Mouse (Mus musculus): ENCODE data around the gene Rimklb. TPM values are rescaled to one million over a fixed set of nuclear protein-coding genes. Genes with fewer than 3 reads are reported as not detected.
"Not testable (repeated sequence)": the region's sequence is repeated elsewhere in the genome, so short reads cannot be mapped to it uniquely, and the experiment has no call there.

The Rimklb gene
- 6.6 and 7.3 TPM in 2 replicates for polyA plus RNA-seq (2015; fragmentation: Nextera tagmentation; extraction: Ambion mirVana)

- Histone ChIP-seq H3K9ac (ENCODE audit: low read length) (no peak within 1 kb of the TSS), H3K27ac (ENCODE audit: low read length) (no peak within 1 kb of the TSS), H3K4me2 (ENCODE audit: low read depth, low read length) (no peak within 1 kb of the TSS), H3K27me3 (ENCODE audit: control insufficient read depth, insufficient read depth, low read length) (no peaks in the 10 kb centered on the region), H3K4me3 (replicated peaks; ENCODE audit: low read length) (no peak within 1 kb of the TSS), H3K9me3 (replicated peaks; ENCODE audit: control insufficient read depth, low read length) (no peaks in the 10 kb centered on the region), H3K4me1 (ENCODE audit: control insufficient read depth, insufficient read depth, low read length) (peaks cover 17% of the 10 kb centered on the region), H3K36me3 (ENCODE audit: control insufficient read depth, insufficient read depth, low read length) (no peaks in the 10 kb centered on the region)
- ATAC-seq (ENCODE audit: insufficient read depth, low FRiP score), result no peak
- WGBS, result 74% methylated on average over 5 of the region's 5 CpGs
Measured at GRCm38 (mm10) chr6:122498661-122499060, at the start of gene Rimklb. Rimklb (minus strand) TSS chr6:122498761.

- 79% methylated on average over 10 of the region's 10 CpGs for WGBS
- H3K4me2 ChIP-seq (ENCODE audit: low read depth, low read length), result no peak overlapping the region
- no peaks in the 10 kb centered on the region for H3K27me3 ChIP-seq (ENCODE audit: control insufficient read depth, insufficient read depth, low read length)
- no peaks in the 10 kb centered on the region for H3K4me1 ChIP-seq (ENCODE audit: control insufficient read depth, insufficient read depth, low read length)
- ATAC-seq (ENCODE audit: insufficient read depth, low FRiP score), result no peak
- no peak overlapping the region for H3K27ac ChIP-seq (ENCODE audit: low read length)
- H3K9ac ChIP-seq (ENCODE audit: low read length), result no peak overlapping the region
- no peak overlapping the region for H3K4me3 ChIP-seq (replicated peaks; ENCODE audit: low read length)
- no peaks in the 10 kb centered on the region for H3K9me3 ChIP-seq (replicated peaks; ENCODE audit: control insufficient read depth, low read length)
- no peaks in the 10 kb centered on the region for H3K36me3 ChIP-seq (ENCODE audit: control insufficient read depth, insufficient read depth, low read length)
Measured at GRCm38 (mm10) chr6:122545948-122546347, 47.4 kb upstream of the Rimklb start.

- no peak for ATAC-seq (ENCODE audit: insufficient read depth, low FRiP score)
- no peak overlapping the region for H3K27ac ChIP-seq (ENCODE audit: low read length)
- 72% methylated on average over 9 of the region's 9 CpGs for WGBS
Measured at GRCm38 (mm10) chr6:122545289-122545882, 46.8 kb upstream of the Rimklb start.

GRCm38 (mm10) chr6:122544672-122545071 lies 46.1 kb upstream of the Rimklb start:
- Histone ChIP-seq H3K4me2 (ENCODE audit: low read depth, low read length) (no peak overlapping the region), H3K27me3 (ENCODE audit: control insufficient read depth, insufficient read depth, low read length) (no peaks in the 10 kb centered on the region), H3K36me3 (ENCODE audit: control insufficient read depth, insufficient read depth, low read length) (no peaks in the 10 kb centered on the region), H3K9ac (ENCODE audit: low read length) (no peak overlapping the region), H3K9me3 (replicated peaks; ENCODE audit: control insufficient read depth, low read length) (no peaks in the 10 kb centered on the region), H3K4me1 (ENCODE audit: control insufficient read depth, insufficient read depth, low read length) (no peaks in the 10 kb centered on the region), H3K27ac (ENCODE audit: low read length) (no peak overlapping the region), H3K4me3 (replicated peaks; ENCODE audit: low read length) (no peak overlapping the region)
- WGBS, result 90% methylated on average over 1 of the region's 1 CpGs
- no peak for ATAC-seq (ENCODE audit: insufficient read depth, low FRiP score)

More at GRCm38 (mm10) chr6:122545289-122545882, 46.8 kb upstream of the Rimklb start:
- Histone ChIP-seq H3K9me3 (replicated peaks; ENCODE audit: control insufficient read depth, low read length) (no peaks in the 10 kb centered on the region), H3K4me1 (ENCODE audit: control insufficient read depth, insufficient read depth, low read length) (no peaks in the 10 kb centered on the region), H3K4me2 (ENCODE audit: low read depth, low read length) (no peak overlapping the region), H3K9ac (ENCODE audit: low read length) (no peak overlapping the region), H3K4me3 (replicated peaks; ENCODE audit: low read length) (no peak overlapping the region), H3K36me3 (ENCODE audit: control insufficient read depth, insufficient read depth, low read length) (no peaks in the 10 kb centered on the region), H3K27me3 (ENCODE audit: control insufficient read depth, insufficient read depth, low read length) (no peaks in the 10 kb centered on the region)

- H3K4me2 ChIP-seq (ENCODE audit: low read depth, low read length), result no peak overlapping the region
- ATAC-seq (ENCODE audit: insufficient read depth, low FRiP score), result no peak
- WGBS, result 78% methylated on average over 5 of the region's 5 CpGs
Measured at GRCm38 (mm10) chr6:122543574-122543973, 45.0 kb upstream of the Rimklb start.

GRCm38 (mm10) chr6:122542459-122542858 lies 43.9 kb upstream of the Rimklb start:
- not testable (repeated sequence) for H3K4me2 ChIP-seq (ENCODE audit: low read depth, low read length); H3K4me3 ChIP-seq (replicated peaks; ENCODE audit: low read length); H3K27ac ChIP-seq (ENCODE audit: low read length); H3K36me3 ChIP-seq (ENCODE audit: control insufficient read depth, insufficient read depth, low read length); H3K4me1 ChIP-seq (ENCODE audit: control insufficient read depth, insufficient read depth, low read length); H3K27me3 ChIP-seq (ENCODE audit: control insufficient read depth, insufficient read depth, low read length); H3K9me3 ChIP-seq (replicated peaks; ENCODE audit: control insufficient read depth, low read length); H3K9ac ChIP-seq (ENCODE audit: low read length); ATAC-seq (ENCODE audit: insufficient read depth, low FRiP score)
- 72% methylated on average over 5 of the region's 5 CpGs for WGBS

More at GRCm38 (mm10) chr6:122543574-122543973, 45.0 kb upstream of the Rimklb start:
- no peaks in the 10 kb centered on the region for H3K36me3 ChIP-seq (ENCODE audit: control insufficient read depth, insufficient read depth, low read length)
- no peak overlapping the region for H3K9ac ChIP-seq (ENCODE audit: low read length)
- H3K9me3 ChIP-seq (replicated peaks; ENCODE audit: control insufficient read depth, low read length), result no peaks in the 10 kb centered on the region
- no peaks in the 10 kb centered on the region for H3K4me1 ChIP-seq (ENCODE audit: control insufficient read depth, insufficient read depth, low read length)
- no peaks in the 10 kb centered on the region for H3K27me3 ChIP-seq (ENCODE audit: control insufficient read depth, insufficient read depth, low read length)
- no peak overlapping the region for H3K27ac ChIP-seq (ENCODE audit: low read length)
- H3K4me3 ChIP-seq (replicated peaks; ENCODE audit: low read length), result no peak overlapping the region

GRCm38 (mm10) chr6:122539564-122539963 lies 41.0 kb upstream of the Rimklb start:
- H3K9me3 ChIP-seq (replicated peaks; ENCODE audit: control insufficient read depth, low read length), result no peaks in the 10 kb centered on the region
- no peaks in the 10 kb centered on the region for H3K36me3 ChIP-seq (ENCODE audit: control insufficient read depth, insufficient read depth, low read length)
- H3K9ac ChIP-seq (ENCODE audit: low read length), result no peak overlapping the region
- 82% methylated on average over 9 of the region's 9 CpGs for WGBS
- H3K4me2 ChIP-seq (ENCODE audit: low read depth, low read length), result no peak overlapping the region
- no peak overlapping the region for H3K4me3 ChIP-seq (replicated peaks; ENCODE audit: low read length)
- H3K4me1 ChIP-seq (ENCODE audit: control insufficient read depth, insufficient read depth, low read length), result no peaks in the 10 kb centered on the region
- no peaks in the 10 kb centered on the region for H3K27me3 ChIP-seq (ENCODE audit: control insufficient read depth, insufficient read depth, low read length)
- no peak overlapping the region for H3K27ac ChIP-seq (ENCODE audit: low read length)
- ATAC-seq (ENCODE audit: insufficient read depth, low FRiP score), result no peak

GRCm38 (mm10) chr6:122534032-122534431 lies 35.5 kb upstream of the Rimklb start:
- 47% methylated on average over 3 of the region's 3 CpGs for WGBS
- Histone ChIP-seq H3K36me3 (ENCODE audit: control insufficient read depth, insufficient read depth, low read length) (no peaks in the 10 kb centered on the region), H3K4me3 (replicated peaks; ENCODE audit: low read length) (no peak overlapping the region), H3K9me3 (replicated peaks; ENCODE audit: control insufficient read depth, low read length) (no peaks in the 10 kb centered on the region), H3K9ac (ENCODE audit: low read length) (no peak overlapping the region), H3K4me1 (ENCODE audit: control insufficient read depth, insufficient read depth, low read length) (peaks cover 7% of the 10 kb centered on the region), H3K27me3 (ENCODE audit: control insufficient read depth, insufficient read depth, low read length) (no peaks in the 10 kb centered on the region), H3K4me2 (ENCODE audit: low read depth, low read length) (no peak overlapping the region), H3K27ac (ENCODE audit: low read length) (no peak overlapping the region)
- ATAC-seq (ENCODE audit: insufficient read depth, low FRiP score), result no peak

- WGBS, result 14% methylated on average over 4 of the region's 4 CpGs
- Histone ChIP-seq H3K9me3 (replicated peaks; ENCODE audit: control insufficient read depth, low read length) (no peaks in the 10 kb centered on the region), H3K36me3 (ENCODE audit: control insufficient read depth, insufficient read depth, low read length) (no peaks in the 10 kb centered on the region), H3K27me3 (ENCODE audit: control insufficient read depth, insufficient read depth, low read length) (no peaks in the 10 kb centered on the region), H3K4me1 (ENCODE audit: control insufficient read depth, insufficient read depth, low read length) (peaks cover 7% of the 10 kb centered on the region), H3K4me3 (replicated peaks; ENCODE audit: low read length) (no peak overlapping the region), H3K9ac (ENCODE audit: low read length) (peak overlapping the region; percentile 26; the same call in 1 of the 2 replicates), H3K27ac (ENCODE audit: low read length) (no peak overlapping the region), H3K4me2 (ENCODE audit: low read depth, low read length) (peak overlapping the region; percentile 29; the same call in 1 of the 2 replicates)
- no peak for ATAC-seq (ENCODE audit: insufficient read depth, low FRiP score)
Measured at GRCm38 (mm10) chr6:122532883-122533302, 34.3 kb upstream of the Rimklb start.
